In the genomic region with DNA sequence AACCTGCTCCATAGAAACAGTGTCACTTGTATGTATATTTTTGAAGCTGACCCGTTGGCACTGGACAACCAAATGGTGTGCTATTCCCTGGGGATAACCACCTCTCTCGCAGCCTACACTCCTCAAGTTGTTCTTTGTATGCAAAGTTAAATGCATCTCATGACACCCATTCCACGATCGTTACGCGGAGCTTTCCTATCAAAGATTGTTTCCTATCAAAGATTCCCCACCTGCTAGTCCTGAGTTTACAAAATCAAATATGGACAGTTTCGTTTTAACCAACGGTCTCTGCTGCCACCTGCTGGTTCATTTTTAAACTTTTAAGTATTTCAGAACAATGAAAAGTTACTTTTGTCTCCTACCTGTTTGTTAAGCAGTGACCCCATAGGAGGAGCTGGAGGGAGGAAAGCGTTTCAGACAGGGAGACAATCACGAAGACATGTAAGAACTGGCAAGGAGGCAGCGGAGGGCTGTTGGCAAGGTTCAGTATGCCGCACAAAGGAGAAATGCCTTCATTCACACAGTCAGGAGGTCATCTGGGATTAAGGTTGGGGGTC, we compare ENCODE assay signal across 9 mouse cellular contexts. TPM values are rescaled to one million over a fixed set of nuclear protein-coding genes. Genes with fewer than 3 reads are reported as not detected.
DNase-seq lines count a peak whose midpoint lies in the region; ATAC-seq lines count a peak whose summit lies in the region.
"Had no signal": no experiment of that assay in that cellular context is flagged by ENCODE, and none has a peak within 500 bp of the region (broad histone marks: within the 10 kb centered on the region; RNA-seq: fewer than 3 reads in every experiment).

No protein-coding gene starts in this region.

- no peaks in the 10 kb centered on the region for H3K9me3 ChIP-seq in forebrain, embryonic 15.5 days
- H3K9me3 ChIP-seq in midbrain, embryonic 13.5 days: no peaks in the 10 kb centered on the region

- H3K9ac ChIP-seq in forebrain, embryonic 15.5 days (replicated peaks): no peak overlapping the region
- H3K9ac ChIP-seq in midbrain, embryonic 13.5 days (replicated peaks): no peak overlapping the region

- H3K27me3 ChIP-seq in forebrain, embryonic 15.5 days: no peaks in the 10 kb centered on the region
- H3K27me3 ChIP-seq in midbrain, embryonic 13.5 days: no peaks in the 10 kb centered on the region

- no peak overlapping the region for H3K27ac ChIP-seq in forebrain, embryonic 15.5 days (replicated peaks)
- H3K27ac ChIP-seq in midbrain, embryonic 13.5 days: no peak overlapping the region

- H3K4me2 ChIP-seq in forebrain, embryonic 15.5 days (replicated peaks): no peak overlapping the region
- no peak overlapping the region for H3K4me2 ChIP-seq in midbrain, embryonic 13.5 days (replicated peaks)

- H3K4me3 ChIP-seq in forebrain, embryonic 15.5 days: no peak overlapping the region
- H3K4me3 ChIP-seq in midbrain, embryonic 13.5 days (replicated peaks): no peak overlapping the region

- WGBS in forebrain, embryonic 15.5 days: 24% methylated on average over 12 of the region's 12 CpGs
- WGBS in midbrain, embryonic 13.5 days: 30% methylated on average over 12 of the region's 12 CpGs

- DNase-seq in frontal cortex, postnatal 36 days (ENCODE audit: low spot score in 2 of 2): peak; percentile 7 to 46
- no peak for DNase-seq in frontal cortex, postnatal 14 days (ENCODE audit: low spot score in 2 of 2)
- DNase-seq in 3134 (ENCODE audit: extremely low read depth, insufficient read length, low spot score): peak; percentile 32
- peak; percentile 73 for DNase-seq in adipocyte (ENCODE audit: low spot score)
- peak; percentile 37 to 59 for DNase-seq in layer of hippocampus, postnatal 10 days (ENCODE audit: low spot score in 2 of 2)
- peak; percentile 20 for DNase-seq in yolk sac, embryonic 10.5 days (ENCODE audit: low spot score)

- peak; percentile 41; the same call in 1 of the 2 replicates for ATAC-seq in forebrain, embryonic 15.5 days (replicated peaks)
- peak; percentile 67; the same call in 1 of the 2 replicates for ATAC-seq in midbrain, embryonic 13.5 days

- no peaks in the 10 kb centered on the region for H3K4me1 ChIP-seq in forebrain, embryonic 15.5 days
- no peaks in the 10 kb centered on the region for H3K4me1 ChIP-seq in midbrain, embryonic 13.5 days (replicated peaks)

- no peaks in the 10 kb centered on the region for H3K36me3 ChIP-seq in forebrain, embryonic 15.5 days
- no peaks in the 10 kb centered on the region for H3K36me3 ChIP-seq in midbrain, embryonic 13.5 days

RNA-seq across cellular contexts. Expression of a gene that starts 22.4 kb away (rescaled TPM):
- not detected in 2 replicates for polyA plus RNA-seq in forebrain, embryonic 15.5 days (2015; fragmentation: Nextera tagmentation; extraction: Ambion mirVana)
- total RNA-seq in layer of hippocampus, postnatal 10 days (2021): not detected
- not detected in 2 replicates for polyA plus RNA-seq in midbrain, embryonic 13.5 days (2015; fragmentation: Nextera tagmentation; extraction: Ambion mirVana)
- polyA plus RNA-seq: stomach, embryonic 14.5 days had no signal

Comparison
In these comparisons a context has a peak if more than half of its experiments do, and no peak if none do; other contexts are left out.
1. DNase-seq: peak in frontal cortex, postnatal 36 days (2 of 2), 3134 (single experiment), adipocyte (single experiment), layer of hippocampus, postnatal 10 days (2 of 2) and yolk sac, embryonic 10.5 days (single experiment); none in frontal cortex, postnatal 14 days (0 of 2).